Mouse (Mus musculus): Measurements from ENCODE around the gene Acnat1.
"Not testable (repeated sequence)": the region's sequence is repeated elsewhere in the genome, so short reads cannot be mapped to it uniquely, and the experiment has no call there.

GRCm38 (mm10) chr4:49436968-49437367 is 36.7 kb downstream of the Acnat1 start:
- TF ChIP-seq CTCF (conservative IDR thresholded peaks at IDR 0.05; ENCODE audit: low read length); POU5F1 (IDR thresholded peaks at IDR 0.05; ENCODE audit: borderline replicate concordance, low read length); NANOG (IDR thresholded peaks at IDR 0.05; ENCODE audit: borderline replicate concordance, low read length): not testable (repeated sequence)

Measured in E14TG2a.4 (cell line).